Mouse (Mus musculus): ENCODE measurements around the gene Gm17409. TPM values are rescaled to one million over a fixed set of nuclear protein-coding genes. Genes with fewer than 3 reads are reported as not detected.

The Gm17409 gene
- polyA plus RNA-seq, 1 experiment, result not detected

Other genes starting within 250 kb of the Gm17409 start
- 0.46 and 0.58 TPM in 2 replicates for gene Acvr1c, start 112.2 kb upstream of the Gm17409 start, polyA plus RNA-seq (2012; rRNA removed)
- gene Acvr1, start 97.0 kb downstream of the Gm17409 start, polyA plus RNA-seq (2012; rRNA removed), result 21.9 and 31.2 TPM in 2 replicates
- gene Upp2, start 97.2 kb downstream of the Gm17409 start, polyA plus RNA-seq (2012; rRNA removed), result 14.5 and 14.9 TPM in 2 replicates